Mouse (Mus musculus) erythroblast, embryonic 14.5 days (primary cell): ENCODE results near the gene Igtp.

ENCODE experiments used
- GATA1 ChIP-seq: IDR thresholded peaks from 2 replicates; pipeline ENCODE4 v1.6.1; 2012; ENCODE audit warnings: low read length, inconsistent platforms, mixed read lengths
- TAL1 ChIP-seq: IDR thresholded peaks from 3 replicates; pipeline ENCODE4 v1.6.1; 2012; ENCODE audit warnings: low read length, inconsistent platforms, mixed read lengths

GRCm38 (mm10) chr11:58189675-58190074 lies 9.7 kb upstream of the Igtp start:
- TF ChIP-seq GATA1 (no peak), TAL1 (no peak)
